15 mouse cellular contexts compared by ENCODE assay signal in genomic region chr5:21301011-21301410, GRCm38 (mm10).
A peak's percentile ranks its signal among the peaks of the same experiment; 100 is the strongest.
DNase-seq lines count a peak whose midpoint lies in the region; ATAC-seq and TF ChIP-seq lines count a peak whose summit lies in the region.
"Had no signal": no experiment of that assay in that cellular context is flagged by ENCODE, and none has a peak within 500 bp of the region (broad histone marks: within the 10 kb centered on the region; RNA-seq: fewer than 3 reads in every experiment).

No protein-coding gene starts in this region.

- no peaks in the 10 kb centered on the region for H3K4me1 ChIP-seq in kidney, embryonic 14.5 days (ENCODE audit: control insufficient read depth, insufficient read depth, low read length)
- H3K4me1 ChIP-seq: embryonic facial prominence, embryonic 13.5 days; forebrain, embryonic 13.5 days; heart, embryonic 15.5 days; midbrain, embryonic 13.5 days had no signal

- no peak for ATAC-seq in kidney, embryonic 14.5 days (ENCODE audit: low FRiP score, low TSS enrichment)
- ATAC-seq: forebrain, embryonic 13.5 days; midbrain, embryonic 13.5 days had no signal

- no peaks in the 10 kb centered on the region for H3K27me3 ChIP-seq in kidney, embryonic 14.5 days (ENCODE audit: control insufficient read depth, insufficient read depth, low read length)
- H3K27me3 ChIP-seq: embryonic facial prominence, embryonic 13.5 days; forebrain, embryonic 13.5 days; heart, embryonic 15.5 days; midbrain, embryonic 13.5 days had no signal

- intact Hi-C loops in gastrocnemius, adult 2 months (cut with DNase I): no loop called here
- intact Hi-C loops in gastrocnemius, postnatal 14 days (cut with DNase I; ENCODE audit: low total_unique reads): no loop called here

- H3K27ac ChIP-seq in gastrocnemius, adult 2 months: peak overlapping the region; percentile 20; the same call in 1 of the 2 replicates
- H3K27ac ChIP-seq in kidney, embryonic 14.5 days (ENCODE audit: low read depth, low read length): no peak overlapping the region
- H3K27ac ChIP-seq: embryonic facial prominence, embryonic 13.5 days; forebrain, embryonic 13.5 days; heart, embryonic 15.5 days; left cerebral cortex, adult 2 months; midbrain, embryonic 13.5 days had no signal

- 58% methylated on average over 6 of the region's 6 CpGs for WGBS in kidney, embryonic 14.5 days

- no peak overlapping the region for H3K4me2 ChIP-seq in kidney, embryonic 14.5 days (replicated peaks; ENCODE audit: low read depth, low read length)
- H3K4me2 ChIP-seq: embryonic facial prominence, embryonic 13.5 days; forebrain, embryonic 13.5 days; heart, embryonic 15.5 days; midbrain, embryonic 13.5 days had no signal

- no peak for TF ChIP-seq CTCF in gastrocnemius, adult 2 months (IDR thresholded peaks at IDR 0.05)

- H3K9me3 ChIP-seq in kidney, embryonic 14.5 days (ENCODE audit: control insufficient read depth, low read length): no peaks in the 10 kb centered on the region
- H3K9me3 ChIP-seq: embryonic facial prominence, embryonic 13.5 days; forebrain, embryonic 13.5 days; heart, embryonic 15.5 days; midbrain, embryonic 13.5 days had no signal

- no peak overlapping the region for H3K4me3 ChIP-seq in gastrocnemius, adult 2 months
- no peak overlapping the region for H3K4me3 ChIP-seq in kidney, embryonic 14.5 days (ENCODE audit: low read length)
- H3K4me3 ChIP-seq: embryonic facial prominence, embryonic 13.5 days; forebrain, embryonic 13.5 days; heart, embryonic 15.5 days; left cerebral cortex, adult 2 months; midbrain, embryonic 13.5 days had no signal

- peak; percentile 34 for DNase-seq in gastrocnemius, adult 2 months
- DNase-seq in gastrocnemius, postnatal 14 days: no peak
- DNase-seq in kidney, postnatal 10 days: peak; percentile 69
- peak; percentile 16 for DNase-seq in ovary, postnatal 14 days (ENCODE audit: low spot score)
- DNase-seq in ovary, adult 18-20 months (ENCODE audit: low spot score): no peak
- DNase-seq in lung, postnatal 4 days: peak; percentile 38 to 61
- DNase-seq in spleen, postnatal 4 days (ENCODE audit: low spot score in 2 of 2): no peak
- DNase-seq: spleen, adult 18-20 months; thymus, postnatal 4 days had no signal

- H3K9ac ChIP-seq in kidney, embryonic 14.5 days (ENCODE audit: low read depth, low read length): no peak overlapping the region
- H3K9ac ChIP-seq: embryonic facial prominence, embryonic 13.5 days; forebrain, embryonic 13.5 days; heart, embryonic 15.5 days; midbrain, embryonic 13.5 days had no signal

- no peaks in the 10 kb centered on the region for H3K36me3 ChIP-seq in kidney, embryonic 14.5 days (ENCODE audit: control insufficient read depth, insufficient read depth, low read length)
- H3K36me3 ChIP-seq: embryonic facial prominence, embryonic 13.5 days; heart, embryonic 15.5 days; midbrain, embryonic 13.5 days had no signal

Comparison
In these comparisons a context has a peak if more than half of its experiments do, and no peak if none do; other contexts are left out.
1. DNase-seq: peak in gastrocnemius, adult 2 months (single experiment), kidney, postnatal 10 days (single experiment), ovary, postnatal 14 days (single experiment) and lung, postnatal 4 days (2 of 2); none in gastrocnemius, postnatal 14 days (single experiment), ovary, adult 18-20 months (single experiment) and spleen, postnatal 4 days (0 of 2).